Mouse (Mus musculus) urinary bladder, postnatal 14 days (tissue): ENCODE measurements at regions not wholly inside any gene's neighbourhood (a gene's known extent, or its start where the extent isn't known, plus 50 kb on each side); places are given as distances from the start of the nearest gene placed in this dataset.
A peak's percentile ranks its signal among the peaks of the same experiment; 100 is the strongest.

ENCODE experiments used
- DNase-seq: peaks from one replicate; pipeline ENCODE4 v3.0.0; 2021; ENCODE audit warnings: low spot score

DNA sequence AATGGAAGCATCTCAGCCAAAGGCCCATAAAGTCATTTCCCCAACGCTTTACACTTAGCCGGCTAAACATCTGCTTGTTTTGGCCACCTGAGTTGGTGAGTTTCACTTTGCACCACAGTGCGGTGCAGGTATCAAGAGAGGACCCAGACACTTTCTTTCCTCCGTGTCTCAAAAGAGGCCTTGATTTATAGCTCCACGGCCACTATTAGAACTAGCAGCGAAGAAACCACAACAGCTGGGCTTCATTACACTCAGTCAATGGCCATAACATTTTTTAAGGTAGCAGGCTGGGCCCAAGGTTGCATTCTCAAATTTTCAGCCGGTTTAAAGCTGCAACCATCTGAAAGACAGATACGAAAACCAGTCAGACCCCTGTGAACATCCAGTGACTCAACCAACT lies 103.4 kb downstream of the Mreg start:
- DNase-seq: no peak

DNA sequence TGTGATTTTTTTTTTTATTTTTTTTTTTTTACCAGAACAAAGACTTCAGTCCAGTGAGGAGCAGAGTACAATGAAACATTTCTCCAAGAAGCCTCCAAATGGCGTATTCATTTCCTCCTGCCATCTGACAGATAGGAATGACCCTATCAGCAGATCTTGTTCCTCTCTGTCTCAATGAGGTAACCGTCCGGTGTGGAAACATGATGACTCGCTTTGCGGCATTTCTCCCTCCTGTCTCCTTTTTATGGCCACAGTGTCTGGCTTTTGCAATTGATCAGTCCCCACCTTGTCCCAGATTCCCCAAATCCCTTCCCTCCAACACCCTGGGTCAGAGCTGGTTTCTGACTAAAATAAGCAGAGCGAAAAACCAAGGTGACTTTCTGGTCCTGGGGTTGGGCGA lies 105.0 kb downstream of the Mreg start:
- DNase-seq: no peak

DNA sequence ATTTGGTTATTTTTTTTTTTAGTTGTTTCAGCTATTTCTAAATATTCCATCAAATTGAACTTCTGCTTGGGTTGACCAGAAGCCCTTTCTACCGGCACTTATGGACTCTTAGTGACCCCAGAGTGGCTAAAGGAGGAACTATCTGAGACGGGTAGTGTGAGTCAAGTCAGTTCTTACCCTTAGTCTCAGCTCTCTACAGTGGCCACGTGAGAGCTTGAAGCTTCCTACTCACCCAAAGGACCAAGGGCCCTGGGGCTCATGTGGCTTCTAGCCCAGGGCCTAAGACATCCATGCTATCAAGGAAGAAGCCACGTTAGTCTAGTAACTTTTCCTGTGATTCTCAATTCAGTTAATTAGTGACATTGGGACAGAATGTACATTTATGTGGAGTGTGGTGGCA lies 105.5 kb downstream of the Mreg start:
- DNase-seq: no peak

DNA sequence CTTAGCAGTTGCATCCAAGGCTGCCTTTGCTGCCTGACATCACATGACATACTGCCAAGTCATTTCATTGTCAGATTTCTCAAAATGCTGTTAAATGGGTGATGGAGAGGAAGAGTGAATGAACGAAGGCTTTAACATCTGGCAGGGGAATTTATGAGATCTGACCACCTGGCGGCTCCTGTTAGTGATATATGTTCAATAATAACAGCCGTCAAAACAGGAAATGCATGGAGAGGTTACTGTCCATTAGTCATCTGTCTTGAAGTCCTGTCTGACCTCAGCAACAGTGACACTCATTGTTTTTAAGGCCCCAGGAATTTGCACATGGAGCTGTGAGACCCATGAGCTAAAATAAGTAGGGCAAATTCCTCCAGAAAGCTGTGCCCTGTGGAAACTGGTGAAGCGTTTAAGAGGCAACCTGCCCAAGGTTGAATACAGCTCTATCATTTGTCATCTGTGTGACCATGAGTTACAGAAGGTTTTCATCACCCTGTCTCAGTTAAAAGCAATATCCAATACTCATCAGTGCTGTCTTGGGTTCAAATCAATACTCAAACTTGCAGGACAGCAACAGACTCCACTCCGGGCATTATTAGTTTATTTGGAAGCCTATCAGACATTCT lies 106.6 kb downstream of the Mreg start:
- no peak for DNase-seq

DNA sequence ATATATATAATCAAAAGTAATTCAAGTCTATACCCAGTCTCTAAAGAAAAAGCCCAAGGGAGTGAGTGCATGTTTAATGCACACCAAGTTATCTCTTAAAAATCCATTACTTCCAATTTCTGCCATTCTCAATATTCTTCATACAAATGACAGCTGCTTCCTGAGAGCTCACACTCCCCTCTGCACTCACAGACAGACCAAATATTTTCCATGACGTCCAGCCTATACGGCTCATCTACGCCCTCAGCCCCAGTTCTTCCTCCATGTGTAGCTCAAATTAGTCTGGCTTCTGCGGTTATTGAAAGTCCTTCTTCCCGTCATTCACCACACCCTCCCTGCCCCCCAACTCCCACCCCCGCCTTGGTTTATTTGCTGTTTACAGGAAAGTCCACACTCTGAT lies 108.1 kb downstream of the Mreg start:
- no peak for DNase-seq

DNA sequence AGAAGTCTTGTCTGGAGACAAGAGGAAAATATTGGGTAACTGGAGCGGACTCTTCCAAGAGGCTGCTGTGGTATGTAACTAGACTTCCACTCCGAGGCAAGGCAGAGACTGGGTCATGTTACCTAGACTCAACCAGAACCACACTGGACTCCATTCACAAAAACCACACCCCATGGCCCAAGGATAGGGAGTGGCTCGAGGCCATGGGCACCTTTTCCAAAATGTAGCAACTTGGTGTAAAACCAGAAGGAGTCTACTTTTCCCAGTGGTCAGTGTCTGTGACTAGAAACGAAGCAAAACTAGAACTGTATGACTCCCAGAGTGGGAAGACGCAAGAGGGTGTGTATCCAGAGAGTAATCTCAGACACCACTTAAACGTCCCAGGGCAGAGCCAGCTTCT lies 108.7 kb downstream of the Mreg start:
- DNase-seq: no peak

DNA sequence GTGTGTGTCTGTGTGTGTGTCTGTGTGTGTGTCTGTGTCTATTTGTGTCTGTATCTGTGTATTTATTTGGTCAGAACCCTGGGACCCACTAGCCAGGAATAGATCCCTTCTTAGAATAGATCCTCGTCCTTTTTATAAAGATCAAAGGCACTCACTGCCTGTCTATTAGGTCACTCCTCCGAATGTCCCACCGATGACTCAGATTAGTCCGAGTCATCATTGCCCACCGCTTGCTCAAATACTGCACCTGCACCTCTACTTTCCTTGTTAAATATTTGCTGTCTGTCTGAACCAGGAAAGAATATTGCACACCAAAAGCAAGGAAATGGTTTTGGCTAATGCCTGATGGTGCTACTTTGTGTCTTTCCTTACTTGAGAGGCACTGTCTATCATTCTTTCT lies 112.7 kb downstream of the Mreg start:
- no peak for DNase-seq

DNA sequence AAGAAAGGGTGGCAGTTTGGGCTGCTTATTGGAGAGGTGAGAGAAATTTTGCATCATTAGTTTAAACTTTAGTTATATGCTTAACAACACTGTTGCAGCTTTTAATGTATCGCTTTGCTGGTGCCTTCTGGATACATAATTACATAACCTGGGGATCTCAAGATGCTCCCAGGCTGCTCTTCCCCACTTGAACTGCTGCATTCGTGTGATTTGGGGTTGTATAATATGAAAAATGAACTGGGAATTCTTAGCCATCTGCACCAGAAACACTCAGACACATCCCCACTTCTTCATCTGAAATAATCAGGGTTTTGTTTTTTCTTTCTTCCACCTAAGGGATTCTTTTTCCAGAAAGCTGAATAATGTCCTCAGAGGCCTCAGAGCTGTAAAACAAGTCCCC lies 120.8 kb downstream of the Mreg start:
- no peak for DNase-seq

DNA sequence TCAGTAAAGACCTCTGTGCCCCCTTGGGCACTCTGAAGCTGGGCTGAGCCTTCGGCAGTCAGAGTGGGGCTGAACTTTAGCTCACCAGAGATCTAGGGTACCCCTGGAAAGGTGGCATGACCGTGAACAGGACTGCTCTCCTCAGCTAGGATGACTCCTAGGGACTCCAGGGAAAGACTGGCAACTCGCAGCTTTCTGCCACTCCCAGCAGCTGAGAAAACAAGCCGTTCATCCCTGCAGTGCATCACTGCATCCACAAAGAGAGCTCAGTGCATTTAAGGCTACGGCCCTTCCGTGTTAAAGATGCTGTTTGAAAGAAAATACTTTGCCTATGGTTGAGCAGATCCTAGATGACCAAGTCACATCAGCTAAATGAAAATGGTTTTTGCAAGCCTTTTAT lies 126.4 kb downstream of the Mreg start:
- DNase-seq: no peak

DNA sequence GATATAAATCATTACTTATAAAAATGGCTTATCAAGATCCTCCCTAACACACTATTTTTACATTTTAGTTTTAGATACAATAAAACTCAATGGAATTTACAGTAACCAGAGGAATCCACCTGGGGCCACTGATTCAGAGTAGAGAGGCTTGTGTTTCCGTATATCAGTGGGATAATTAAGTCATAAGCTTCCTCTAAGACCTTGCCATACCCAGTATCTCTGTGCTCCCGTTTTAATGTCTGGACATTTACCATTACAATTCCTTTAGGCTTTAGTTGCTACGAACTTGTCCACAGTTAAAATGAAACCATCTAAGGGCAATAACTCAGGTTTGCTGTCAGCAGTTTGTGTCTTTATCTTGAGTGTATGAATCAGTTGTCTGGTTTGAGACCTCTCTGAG lies 127.9 kb downstream of the Mreg start:
- DNase-seq: no peak

DNA sequence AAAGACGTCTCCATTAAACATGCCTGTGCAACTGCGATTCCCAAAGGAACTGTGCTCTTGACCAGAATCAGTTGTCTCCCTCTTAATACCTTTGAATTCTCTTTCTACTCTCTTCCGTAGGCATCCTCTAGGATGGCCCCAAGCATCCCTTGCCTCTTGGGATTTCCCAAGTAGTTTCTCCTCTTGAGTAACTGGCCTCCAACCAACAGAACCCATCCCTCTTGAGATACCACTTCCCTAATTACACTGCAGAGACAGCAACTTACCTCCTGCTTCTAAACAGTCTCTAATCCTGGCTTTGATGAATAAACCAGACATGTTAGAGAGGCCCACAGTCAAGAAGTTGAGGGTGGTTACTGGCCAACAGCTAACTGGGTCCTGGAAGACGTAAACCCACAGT lies 129.7 kb downstream of the Mreg start:
- no peak for DNase-seq

DNA sequence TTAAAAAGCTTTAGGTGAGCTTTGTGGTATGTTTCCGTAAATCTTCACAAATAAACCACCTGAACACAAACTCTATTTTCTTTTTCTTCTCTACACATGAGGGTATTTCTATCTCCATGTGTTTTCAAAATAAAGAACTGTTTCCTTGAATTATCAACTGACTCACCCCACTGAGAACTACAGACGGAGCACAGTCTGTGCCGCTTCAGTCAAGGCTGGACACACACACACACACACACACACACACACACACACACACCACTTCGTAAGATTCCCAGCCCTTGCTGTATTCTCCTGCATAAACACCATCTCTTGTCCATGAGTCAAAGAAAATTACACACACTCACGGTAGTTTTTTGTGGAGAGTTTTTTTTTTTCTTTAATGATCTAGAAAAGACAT lies 130.3 kb downstream of the Mreg start:
- DNase-seq: peak; percentile 17

DNA sequence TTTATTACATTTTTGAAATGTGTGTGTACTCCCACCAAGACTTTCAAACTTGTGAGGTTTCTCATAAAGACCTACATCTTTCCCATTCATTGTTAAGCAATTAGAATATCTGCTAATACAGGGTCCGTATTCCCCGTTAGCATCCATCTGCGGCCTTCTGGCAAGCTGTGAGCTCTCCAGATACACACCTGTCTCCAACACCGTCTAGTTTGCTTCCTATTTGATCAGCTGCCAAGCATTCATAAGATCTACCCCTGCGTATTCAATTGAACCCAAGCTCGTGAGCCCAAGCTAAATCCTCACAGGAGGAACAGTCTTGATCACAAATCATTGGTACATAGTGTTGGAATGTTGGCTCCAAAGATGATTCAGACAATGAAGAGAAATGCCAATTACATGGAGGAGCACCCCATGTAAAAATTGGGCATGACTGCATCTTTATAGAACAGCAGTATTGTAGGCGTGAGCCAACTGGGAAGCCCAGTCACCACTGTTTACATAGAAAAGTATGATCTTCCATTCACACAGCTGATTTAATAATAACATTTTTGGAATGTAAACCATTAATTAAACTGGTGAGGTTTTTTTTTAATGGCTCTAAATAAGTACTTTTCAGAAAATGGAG lies 133.1 kb downstream of the Mreg start:
- no peak for DNase-seq

DNA sequence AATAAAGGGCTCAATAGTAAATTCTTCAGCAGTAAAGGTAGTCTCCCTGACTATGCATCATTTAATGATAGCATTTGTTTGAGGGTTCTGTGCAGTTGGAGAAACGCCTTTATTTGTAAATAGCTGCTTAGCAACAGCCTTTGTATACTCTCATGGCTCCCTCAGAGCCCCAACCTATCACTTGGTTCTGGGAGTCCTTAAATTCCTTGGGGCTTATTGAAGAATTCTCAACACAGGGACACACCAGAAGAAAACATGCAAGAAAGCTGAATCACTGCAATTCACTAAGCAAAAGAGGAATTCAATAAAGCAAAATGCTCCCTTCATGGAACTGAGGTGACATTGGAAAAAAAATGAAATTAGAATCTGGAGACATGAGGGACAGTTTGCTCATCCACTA lies 135.8 kb downstream of the Mreg start:
- no peak for DNase-seq

DNA sequence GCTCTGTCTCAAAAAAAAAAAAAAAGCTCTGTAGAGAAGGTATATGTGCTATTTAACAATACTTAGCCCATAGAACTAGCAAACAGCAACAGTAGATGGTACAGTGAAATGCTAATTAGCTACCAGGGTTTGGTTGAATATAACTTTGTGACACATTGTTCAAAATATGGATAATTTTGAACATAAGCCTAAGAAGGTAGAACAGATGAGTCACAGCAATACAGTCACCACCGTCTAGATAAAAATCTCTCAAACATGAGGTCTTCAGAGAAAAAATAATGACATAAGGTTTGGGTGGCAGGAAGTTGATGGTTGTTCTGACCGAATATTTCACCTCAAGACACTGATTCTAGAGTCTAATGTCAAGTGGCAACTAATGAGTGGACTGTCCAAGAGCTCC lies 136.6 kb downstream of the Mreg start:
- no peak for DNase-seq

DNA sequence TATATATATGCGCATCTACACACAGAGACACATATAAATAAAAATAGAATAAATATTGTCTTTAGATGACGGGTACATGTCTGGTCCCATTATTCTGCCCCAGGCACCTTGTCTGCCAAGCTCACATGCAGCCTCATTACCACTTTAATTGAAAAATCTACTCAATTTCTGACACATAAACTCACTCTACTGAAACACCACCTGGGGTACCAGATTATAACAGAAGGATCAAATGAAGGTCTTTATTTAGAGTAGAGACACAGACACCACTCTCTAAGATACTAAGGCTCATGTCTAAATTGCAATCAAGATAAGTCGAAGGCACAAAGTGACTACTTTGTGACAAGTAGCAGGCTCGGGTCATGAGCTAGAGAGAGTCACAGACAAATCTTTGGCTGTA lies 138.9 kb downstream of the Mreg start:
- DNase-seq: no peak

DNA sequence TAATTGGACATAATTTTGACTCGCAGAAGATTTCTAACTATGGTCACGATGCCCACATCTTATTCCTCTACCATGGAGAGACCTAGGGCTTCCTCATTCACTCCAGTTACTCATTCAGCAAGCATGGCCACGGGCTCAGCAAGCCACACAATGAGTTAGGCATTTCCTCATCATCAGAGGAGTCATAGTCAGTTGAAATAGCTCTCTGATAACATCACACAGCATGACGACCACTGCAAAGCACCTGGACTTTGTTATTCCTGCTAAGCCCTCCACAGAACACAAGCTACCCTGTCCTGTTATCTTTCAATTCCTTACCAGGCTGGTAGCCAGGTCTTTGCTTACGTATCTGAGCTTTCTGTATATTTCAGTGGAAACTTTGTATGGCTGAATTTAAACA lies 141.6 kb downstream of the Mreg start:
- no peak for DNase-seq

DNA sequence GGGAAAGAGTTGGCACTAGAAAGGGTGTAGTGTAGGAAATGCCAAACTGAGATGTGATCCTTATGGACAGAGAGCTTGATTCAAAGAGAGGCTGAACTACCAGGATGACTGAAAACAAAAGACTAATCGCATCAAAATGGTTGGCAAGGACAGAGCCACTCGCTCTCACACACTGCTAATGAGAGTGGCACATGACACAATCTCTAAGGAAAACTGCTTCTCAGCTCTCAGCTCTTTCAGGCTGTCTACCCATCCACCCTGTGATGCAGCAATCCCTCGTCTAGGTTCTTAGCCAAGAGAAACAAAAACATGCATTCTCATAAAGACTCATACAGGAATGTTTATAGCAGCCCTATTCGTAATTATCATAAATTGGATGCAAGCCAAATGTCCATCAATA lies 143.1 kb downstream of the Mreg start:
- DNase-seq: no peak

DNA sequence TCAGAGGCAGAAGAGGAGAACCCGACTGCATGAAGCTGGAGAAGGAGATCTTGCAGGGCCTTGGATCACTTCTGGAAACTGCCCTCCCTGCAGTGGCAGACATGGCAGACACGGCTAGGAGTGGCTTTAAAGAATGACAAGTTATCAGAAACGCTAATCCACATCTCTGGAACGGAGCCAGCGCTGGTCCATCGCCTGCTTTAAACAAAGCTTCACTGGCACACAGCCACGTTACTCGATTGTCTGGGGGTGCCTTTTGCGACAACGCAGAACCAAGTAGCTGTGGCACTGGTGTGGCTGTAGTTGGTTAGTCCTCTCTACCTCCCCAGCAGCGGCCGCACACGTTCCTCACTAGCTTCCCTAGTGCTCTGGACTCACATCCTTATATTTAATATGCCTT lies 147.0 kb downstream of the Mreg start:
- DNase-seq: no peak

DNA sequence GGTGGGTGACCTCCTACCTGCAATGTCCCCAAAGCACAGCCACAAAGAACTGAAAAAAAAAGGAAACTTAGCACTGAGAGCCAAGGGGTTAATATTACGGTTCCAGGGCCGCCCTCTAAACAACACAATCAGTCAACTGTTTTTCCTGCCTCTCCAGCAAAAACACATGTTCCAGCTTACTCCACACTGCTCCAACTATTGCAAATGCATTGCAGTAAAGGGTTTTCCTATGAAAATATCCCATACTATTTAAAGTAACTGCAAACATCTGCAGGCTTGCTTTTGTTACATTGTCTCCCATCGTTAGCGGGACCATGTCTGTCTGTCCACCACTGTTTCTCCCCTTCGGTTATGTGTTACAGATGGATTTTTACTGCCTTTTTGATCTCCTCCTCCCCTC lies 151.7 kb downstream of the Mreg start:
- DNase-seq: no peak

DNA sequence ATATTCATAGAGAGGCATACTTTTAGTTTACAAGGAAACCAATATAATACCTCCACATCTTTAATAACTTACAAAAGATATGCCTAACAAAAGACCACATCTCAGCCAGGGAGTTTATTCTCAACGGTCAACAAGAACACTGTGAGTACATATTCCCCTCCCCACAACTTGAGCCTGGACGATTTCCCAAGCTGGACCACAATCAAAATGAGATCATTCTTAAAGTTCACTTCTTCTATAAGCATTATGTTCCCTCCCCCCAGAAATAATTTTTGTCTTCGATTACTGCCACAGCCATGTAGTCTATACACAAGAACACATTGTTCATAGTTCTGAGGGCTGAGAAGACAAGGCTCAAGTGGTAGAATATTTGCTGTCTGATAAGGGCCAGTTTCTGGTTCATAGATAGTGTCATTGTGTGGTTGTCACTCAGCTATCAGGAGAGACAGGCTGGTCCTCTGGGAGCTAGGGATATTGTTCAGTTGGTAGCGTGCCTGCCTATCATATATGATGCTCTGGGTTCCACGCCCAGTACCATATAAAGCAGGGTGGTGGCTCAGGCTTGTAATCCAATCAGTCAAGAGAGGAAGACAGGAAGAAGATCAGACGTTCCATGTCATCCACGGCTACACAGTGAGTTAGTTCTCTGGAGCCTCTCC lies 153.9 kb downstream of the Mreg start:
- no peak for DNase-seq

DNA sequence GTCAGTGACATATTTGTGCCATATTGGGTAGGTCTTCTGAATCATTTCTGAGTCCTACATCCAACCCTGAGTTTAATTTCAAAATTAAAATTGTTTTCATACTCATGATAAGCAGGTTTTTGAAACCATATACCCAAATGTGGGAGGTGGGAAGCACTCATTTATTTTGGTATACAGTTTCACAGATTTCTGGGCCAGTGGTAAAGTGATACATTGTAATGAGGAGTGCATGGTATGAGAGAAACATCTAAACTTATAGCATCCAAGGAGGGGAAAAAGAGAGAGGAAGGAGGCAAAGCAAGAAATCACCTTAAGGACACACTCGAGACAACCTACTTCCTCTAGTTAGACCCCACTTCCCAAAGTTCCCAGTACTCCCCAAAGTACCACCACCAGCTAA lies 157.6 kb downstream of the Mreg start:
- DNase-seq: no peak

DNA sequence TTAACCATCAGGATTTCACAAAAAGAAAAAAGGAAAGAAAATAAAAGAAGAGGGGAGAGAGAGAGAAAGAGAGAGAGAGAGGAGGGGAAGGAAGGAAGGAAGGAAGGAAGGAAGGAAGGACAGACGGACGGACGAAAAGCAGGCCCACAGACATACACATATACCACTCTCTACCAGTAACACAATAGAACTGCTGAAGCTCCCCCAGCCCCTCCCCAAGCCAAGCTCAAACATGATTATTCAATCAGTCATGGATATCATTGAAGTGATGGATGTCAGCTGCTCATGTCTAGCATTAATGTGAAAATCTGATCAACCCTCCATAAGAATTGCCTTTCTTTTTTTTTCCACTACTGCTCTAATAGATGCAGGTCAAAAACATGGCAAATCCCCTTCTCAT lies 161.2 kb downstream of the Mreg start:
- DNase-seq: no peak

DNA sequence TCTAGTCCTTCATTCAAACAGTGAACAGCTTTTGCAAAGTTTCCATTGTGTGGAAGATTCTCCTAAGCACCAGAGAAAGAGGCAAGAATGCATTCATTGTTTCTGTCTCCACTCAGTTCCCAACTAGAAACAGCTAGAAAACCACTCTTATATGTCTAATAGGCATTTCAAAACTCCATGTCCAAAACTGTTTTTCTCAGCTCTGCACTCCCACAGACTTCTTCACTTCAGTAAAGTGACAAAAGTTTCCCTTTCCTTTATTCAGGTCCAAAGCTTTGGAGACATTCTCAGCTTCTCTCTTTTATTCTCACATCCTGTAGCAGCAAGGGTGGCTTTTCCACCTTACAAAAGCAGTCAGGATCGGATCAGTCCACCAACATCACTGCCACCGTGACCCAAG lies 166.0 kb downstream of the Mreg start:
- DNase-seq: no peak
